Comparison of ENCODE assay signal across 14 mouse cellular contexts in genomic region chr6:141311615-141312014, GRCm38 (mm10).
DNase-seq lines count a peak whose midpoint lies in the region; ATAC-seq lines count a peak whose summit lies in the region.
"Had no signal": no experiment of that assay in that cellular context is flagged by ENCODE, and none has a peak within 500 bp of the region (broad histone marks: within the 10 kb centered on the region; RNA-seq: fewer than 3 reads in every experiment).

No protein-coding gene starts in this region.

- H3K9ac ChIP-seq in embryonic facial prominence, embryonic 13.5 days = no peak overlapping the region
- H3K9ac ChIP-seq: hindbrain, embryonic 15.5 days; limb, embryonic 15.5 days had no signal

- no peak overlapping the region for H3K4me2 ChIP-seq in embryonic facial prominence, embryonic 13.5 days
- H3K4me2 ChIP-seq: hindbrain, embryonic 15.5 days; limb, embryonic 15.5 days had no signal

- H3K27me3 ChIP-seq in embryonic facial prominence, embryonic 13.5 days = no peaks in the 10 kb centered on the region
- H3K27me3 ChIP-seq in embryonic facial prominence, embryonic 10.5 days (replicated peaks; ENCODE audit: low read depth, poor library complexity, severe bottlenecking) = no peaks in the 10 kb centered on the region
- H3K27me3 ChIP-seq: hindbrain, embryonic 15.5 days; limb, embryonic 15.5 days; megakaryocyte, embryonic 14.5 days had no signal

- intact Hi-C loops in heart, postnatal 14 days (cut with DNase I) = loop anchor here (5.0 to 10.0 kb wide), 3 partner anchors 59 to 547 kb away; no protein-coding TSS in a partner anchor

- DNase-seq in embryonic facial prominence, embryonic 10.5 days (ENCODE audit: low spot score) = no peak
- DNase-seq in kidney, postnatal 10 days = peak; percentile 47
- no peak for DNase-seq in kidney, adult 9 months
- peak; percentile 32 to 54 for DNase-seq in heart, postnatal 14 days
- peak; percentile 65 for DNase-seq in lung, postnatal 14 days
- DNase-seq in adrenal gland, postnatal 36 days = no peak
- DNase-seq: cerebellum, postnatal 25 days; thymus, postnatal 25 days had no signal

- H3K27ac ChIP-seq in embryonic facial prominence, embryonic 13.5 days = 0 out of 2 replicates have a peak overlapping the region, but pooled peaks have one; percentile 16
- H3K27ac ChIP-seq in embryonic facial prominence, embryonic 10.5 days (replicated peaks) = no peak overlapping the region
- H3K27ac ChIP-seq: hindbrain, embryonic 15.5 days; limb, embryonic 15.5 days had no signal

- 59% methylated on average over 6 of the region's 6 CpGs for WGBS in embryonic facial prominence, embryonic 13.5 days
- 91% methylated on average over 6 of the region's 6 CpGs for WGBS in embryonic facial prominence, embryonic 10.5 days

- no peaks in the 10 kb centered on the region for H3K9me3 ChIP-seq in embryonic facial prominence, embryonic 13.5 days
- H3K9me3 ChIP-seq in embryonic facial prominence, embryonic 10.5 days = no peaks in the 10 kb centered on the region
- H3K9me3 ChIP-seq: hindbrain, embryonic 15.5 days; limb, embryonic 15.5 days had no signal

- H3K36me3 ChIP-seq in embryonic facial prominence, embryonic 13.5 days = 0 out of 2 replicates have a peak, but pooled peaks cover 6% of the 10 kb centered on the region
- H3K36me3 ChIP-seq in embryonic facial prominence, embryonic 10.5 days (replicated peaks) = no peaks in the 10 kb centered on the region
- H3K36me3 ChIP-seq: hindbrain, embryonic 15.5 days had no signal

- 0 out of 2 replicates have a peak, but pooled peaks cover 6% of the 10 kb centered on the region for H3K4me1 ChIP-seq in embryonic facial prominence, embryonic 13.5 days
- peaks cover 4% of the 10 kb centered on the region for H3K4me1 ChIP-seq in embryonic facial prominence, embryonic 10.5 days
- H3K4me1 ChIP-seq: hindbrain, embryonic 15.5 days had no signal

- ATAC-seq in embryonic facial prominence, embryonic 13.5 days (ENCODE audit: insufficient number of reproducible peaks, insufficient read depth, low FRiP score, low TSS enrichment, low read depth) = no peak
- ATAC-seq in megakaryocyte-erythroid progenitor cell, adult 5-6 weeks (replicated peaks; ENCODE audit: low FRiP score, low TSS enrichment, poor library complexity, severe bottlenecking) = no peak

- no peak overlapping the region for H3K4me3 ChIP-seq in embryonic facial prominence, embryonic 13.5 days
- H3K4me3 ChIP-seq in embryonic facial prominence, embryonic 10.5 days = no peak overlapping the region
- H3K4me3 ChIP-seq: erythroblast, embryonic 14.5 days; hindbrain, embryonic 15.5 days; limb, embryonic 15.5 days; megakaryocyte, embryonic 14.5 days had no signal

Comparison
In these comparisons a context has a peak if more than half of its experiments do, and no peak if none do; other contexts are left out.
1. DNase-seq: peak in kidney, postnatal 10 days (single experiment), heart, postnatal 14 days (2 of 2) and lung, postnatal 14 days (single experiment); none in embryonic facial prominence, embryonic 10.5 days (single experiment), kidney, adult 9 months (single experiment) and adrenal gland, postnatal 36 days (0 of 2).